Mouse (Mus musculus) right cerebral cortex, postnatal 14 days (tissue): ENCODE results near the gene Mdm2.
"Not testable (repeated sequence)": the region's sequence is repeated elsewhere in the genome, so short reads cannot be mapped to it uniquely, and the experiment has no call there.

Source experiments
- DNase-seq: peaks from one replicate; pipeline ENCODE4 v3.0.0; 2022

Mdm2 gene

GRCm38 (mm10) chr10:117731244-117732101 is 20.9 kb upstream of the Mdm2 start:
- DNase-seq = peak; percentile 41

- no peak for DNase-seq
These were observed 20.2 kb upstream of the Mdm2 start for GRCm38 (mm10) chr10:117730637-117731203.

- no peak for DNase-seq
These were observed 19.6 kb upstream of the Mdm2 start for GRCm38 (mm10) chr10:117730140-117730539.

- no peak for DNase-seq
These were observed 18.7 kb upstream of the Mdm2 start for GRCm38 (mm10) chr10:117729139-117729814.

GRCm38 (mm10) chr10:117728574-117728973 is 18.0 kb upstream of the Mdm2 start:
- DNase-seq = no peak

GRCm38 (mm10) chr10:117727518-117728110 is 17.1 kb upstream of the Mdm2 start:
- no peak for DNase-seq

GRCm38 (mm10) chr10:117726888-117727385 is 16.4 kb upstream of the Mdm2 start:
- DNase-seq = no peak

GRCm38 (mm10) chr10:117726350-117726749 is 15.8 kb upstream of the Mdm2 start:
- DNase-seq = no peak

- DNase-seq = no peak
These were observed 15.1 kb upstream of the Mdm2 start for GRCm38 (mm10) chr10:117725671-117726070.

- no peak for DNase-seq
These were observed 14.3 kb upstream of the Mdm2 start for GRCm38 (mm10) chr10:117724804-117725361.

GRCm38 (mm10) chr10:117724136-117724718 is 13.7 kb upstream of the Mdm2 start:
- no peak for DNase-seq

GRCm38 (mm10) chr10:117718161-117719119 is 7.9 kb upstream of the Mdm2 start:
- peak; percentile 66 for DNase-seq

- DNase-seq = no peak
These were observed 7.0 kb upstream of the Mdm2 start for GRCm38 (mm10) chr10:117717583-117717982.

GRCm38 (mm10) chr10:117716686-117717085 is 6.1 kb upstream of the Mdm2 start:
- DNase-seq = no peak

- not testable (repeated sequence) for DNase-seq
These were observed 5.1 kb upstream of the Mdm2 start for GRCm38 (mm10) chr10:117715654-117716053.

- DNase-seq = no peak
These were observed 4.5 kb upstream of the Mdm2 start for GRCm38 (mm10) chr10:117714928-117715500.

- no peak for DNase-seq
These were observed 3.5 kb upstream of the Mdm2 start for GRCm38 (mm10) chr10:117714048-117714545.

GRCm38 (mm10) chr10:117713466-117713865 is 2.9 kb upstream of the Mdm2 start:
- no peak for DNase-seq

GRCm38 (mm10) chr10:117712871-117713270 is 2.3 kb upstream of the Mdm2 start:
- DNase-seq = no peak

- no peak for DNase-seq
These were observed 1.7 kb upstream of the Mdm2 start for GRCm38 (mm10) chr10:117712191-117712754.
